Mouse (Mus musculus) monocyte, adult 5-6 weeks (primary cell): ENCODE measurements around the gene Chsy1. TPM values are rescaled to one million over a fixed set of nuclear protein-coding genes. Genes with fewer than 3 reads are reported as not detected.

Experiments used
- ATAC-seq: fragments of 153-309, 156-312 bp; replicated peaks from 2 replicates; pipeline ENCODE4 v1.8.0; 2017; ENCODE audit warnings: mild to moderate bottlenecking; ENCODE audit not compliant: low TSS enrichment, insufficient number of reproducible peaks, severe bottlenecking, poor library complexity, low FRiP score
- total RNA-seq: library from RNA; stranded (forward); fragments of 200-1000, 200-491, 200-594 nt; gene quantifications from 3 replicates; pipeline ENCODE4 v1.2.3, GENCODE M21; 2017

Chsy1 gene
- total RNA-seq, 1 experiment from 2014 or later: 91.3 TPM

- ATAC-seq: no peak
Measured at GRCm38 (mm10) chr7:66131776-66132421, 22.6 kb downstream of the Chsy1 start.

- peak; percentile 66 for ATAC-seq
Measured at GRCm38 (mm10) chr7:66134154-66134553, 24.8 kb downstream of the Chsy1 start.

DNA sequence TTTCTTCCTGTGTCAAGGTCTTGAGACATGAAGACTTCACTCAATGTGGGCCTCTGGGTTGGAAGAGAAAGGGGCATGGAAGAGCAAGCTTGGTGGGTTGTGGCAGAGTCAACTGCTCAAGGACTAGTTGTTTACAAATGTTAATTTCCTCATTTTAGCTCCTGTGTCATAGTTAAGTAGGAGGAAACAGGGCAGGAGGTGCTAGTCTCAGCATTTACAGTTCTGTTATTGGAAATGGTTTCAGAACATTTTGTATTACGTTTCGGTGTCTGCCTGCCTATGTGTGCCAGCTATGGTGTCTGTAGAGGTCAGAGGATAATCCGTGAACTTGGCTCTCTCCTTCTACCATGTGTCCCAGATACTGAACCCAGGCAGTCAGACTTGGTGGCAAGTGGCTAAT lies 26.3 kb downstream of the Chsy1 start:
- peak; percentile 73 for ATAC-seq

DNA sequence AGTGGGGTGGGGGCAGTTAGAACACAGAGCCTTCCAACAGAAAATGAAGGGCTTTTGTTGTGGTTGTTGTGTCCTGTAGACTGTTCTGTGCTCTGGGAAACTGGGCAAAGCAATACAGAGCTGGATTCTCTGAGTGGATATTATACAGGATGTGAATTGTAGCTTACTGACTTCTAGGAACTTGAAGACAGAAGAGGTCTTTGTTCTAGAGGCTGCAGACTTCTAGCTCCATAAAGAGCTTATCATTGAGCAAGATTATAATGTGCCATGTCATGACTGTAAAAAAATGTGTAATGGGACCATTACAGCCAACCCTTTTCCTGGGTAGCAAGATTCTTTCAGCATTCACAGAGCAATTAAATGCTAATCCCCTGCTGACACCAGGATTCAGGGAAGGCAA lies 26.9 kb downstream of the Chsy1 start:
- ATAC-seq: no peak

GRCm38 (mm10) chr7:66137309-66137708 lies 28.0 kb downstream of the Chsy1 start:
- no peak for ATAC-seq

GRCm38 (mm10) chr7:66138301-66138700 lies 29.0 kb downstream of the Chsy1 start:
- ATAC-seq: no peak

DNA sequence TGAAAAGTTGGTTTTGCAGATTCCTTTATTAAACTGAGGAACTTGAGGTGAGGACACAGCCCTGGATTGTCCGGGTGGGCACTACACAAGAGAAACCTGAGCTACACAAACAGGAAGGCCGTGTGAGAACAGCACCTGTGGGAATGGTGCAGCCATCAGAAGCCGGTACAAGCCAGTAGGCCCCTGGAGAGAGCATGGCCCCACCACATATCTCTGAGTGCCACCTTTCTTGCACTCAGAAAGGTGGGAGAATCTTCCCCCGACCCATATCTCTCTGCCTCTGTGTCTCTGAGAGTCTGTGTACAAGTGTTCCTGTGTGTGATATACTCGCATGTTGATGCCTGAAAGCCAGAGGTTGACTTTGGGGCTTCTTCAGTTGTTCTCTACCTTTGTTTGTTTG lies 29.6 kb downstream of the Chsy1 start:
- ATAC-seq: no peak

DNA sequence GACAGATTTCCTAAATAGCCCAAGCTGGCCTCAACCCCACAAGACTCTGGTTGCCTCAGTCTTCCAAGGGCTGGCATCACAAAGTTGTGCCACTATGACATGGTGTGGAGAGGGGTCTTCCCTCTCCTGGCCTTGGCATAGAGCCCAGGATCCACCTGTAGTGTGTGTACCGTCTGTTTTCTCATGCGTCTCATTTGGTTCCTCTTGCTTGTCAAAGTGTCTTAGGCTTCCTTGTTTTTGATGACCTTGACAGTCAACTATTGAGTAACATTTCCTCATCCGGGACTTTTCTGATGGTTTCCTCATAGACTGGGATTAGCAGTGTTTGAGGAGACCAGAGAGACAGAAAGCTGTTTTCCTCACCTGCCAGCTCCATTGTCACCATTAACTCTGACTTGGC lies 30.8 kb downstream of the Chsy1 start:
- peak; percentile 36 for ATAC-seq

GRCm38 (mm10) chr7:66140923-66141570 lies 31.7 kb downstream of the Chsy1 start:
- ATAC-seq: no peak

DNA sequence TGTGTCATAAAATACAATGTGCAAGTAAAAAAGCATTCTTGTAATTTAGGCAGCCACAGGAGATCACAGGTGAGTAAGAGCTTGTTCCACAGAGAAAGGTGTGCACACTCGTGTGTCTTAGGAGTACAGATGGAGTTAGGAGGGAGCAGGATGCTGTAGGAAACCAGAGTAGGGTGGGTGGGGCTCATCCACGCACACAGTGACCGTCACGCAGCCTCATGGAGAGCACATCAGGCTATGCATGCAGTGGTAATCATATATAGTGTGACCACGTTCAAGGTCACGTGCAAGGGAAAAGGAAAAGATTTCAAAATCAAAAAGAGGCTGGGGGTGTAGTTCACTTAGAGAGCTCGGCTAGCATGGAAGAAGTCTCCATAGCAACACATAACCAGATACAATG lies 33.2 kb downstream of the Chsy1 start:
- ATAC-seq: no peak

DNA sequence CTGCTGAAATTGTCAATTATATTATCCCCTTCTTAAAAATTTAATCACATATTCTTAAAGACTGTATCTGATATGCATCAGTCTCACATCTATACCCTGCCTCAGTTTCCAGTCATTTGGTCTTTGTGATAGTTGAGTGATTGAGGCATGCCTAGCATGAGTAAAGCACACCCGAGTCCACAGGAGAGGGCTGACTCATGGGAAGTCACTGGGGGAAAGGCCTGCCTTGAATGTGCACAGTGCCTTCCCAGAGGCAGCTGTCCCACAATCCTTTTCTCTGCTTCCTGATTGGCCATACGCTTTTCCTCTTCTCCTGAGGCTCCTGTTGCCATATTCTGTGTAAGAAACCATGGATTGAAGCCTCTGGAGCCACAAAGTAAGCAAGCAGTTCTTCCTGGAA lies 35.2 kb downstream of the Chsy1 start:
- ATAC-seq: no peak

GRCm38 (mm10) chr7:66147156-66147555 lies 37.8 kb downstream of the Chsy1 start:
- no peak; the same call in 1 of the 2 replicates for ATAC-seq

DNA sequence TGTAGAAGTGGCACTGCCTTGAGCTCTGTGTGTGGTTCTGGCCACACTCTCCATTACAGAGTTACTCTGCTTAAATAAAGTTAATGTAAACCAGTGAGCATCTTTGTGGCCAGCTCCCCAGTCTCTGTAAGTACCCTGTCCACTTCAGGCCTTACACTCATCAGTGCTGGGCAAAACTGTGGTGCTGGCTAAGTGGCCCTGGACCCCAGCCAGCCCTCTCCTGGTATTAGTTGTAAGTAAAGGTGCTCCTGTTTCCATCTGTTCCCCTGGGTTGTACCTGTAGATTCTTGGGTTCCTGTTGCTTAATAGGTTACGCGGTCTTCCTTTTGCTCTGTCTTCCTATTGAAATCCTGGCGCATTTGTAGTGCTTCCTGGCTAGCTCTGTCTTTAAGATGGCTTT lies 38.5 kb downstream of the Chsy1 start:
- ATAC-seq: no peak

DNA sequence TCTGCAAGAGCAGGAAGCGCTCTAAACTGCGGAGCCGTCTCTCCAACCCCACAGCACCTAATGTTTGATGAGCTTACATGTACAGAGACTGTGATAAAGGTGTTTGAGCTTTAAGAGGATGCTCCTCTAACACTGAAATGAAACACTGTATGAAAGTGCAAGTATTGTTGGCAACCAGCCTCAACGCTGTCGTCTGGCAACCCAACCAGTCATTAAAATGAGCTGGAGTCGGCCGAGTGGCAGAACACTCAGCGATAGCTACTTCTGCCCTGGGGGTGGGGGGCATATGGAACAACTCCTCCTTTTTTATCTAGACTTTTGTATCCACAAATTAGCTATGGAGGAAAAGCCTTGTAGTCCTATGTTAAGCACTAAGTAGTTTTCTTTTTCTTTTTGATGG lies 40.2 kb downstream of the Chsy1 start:
- no peak for ATAC-seq

GRCm38 (mm10) chr7:66150411-66150810 lies 41.1 kb downstream of the Chsy1 start:
- no peak for ATAC-seq

DNA sequence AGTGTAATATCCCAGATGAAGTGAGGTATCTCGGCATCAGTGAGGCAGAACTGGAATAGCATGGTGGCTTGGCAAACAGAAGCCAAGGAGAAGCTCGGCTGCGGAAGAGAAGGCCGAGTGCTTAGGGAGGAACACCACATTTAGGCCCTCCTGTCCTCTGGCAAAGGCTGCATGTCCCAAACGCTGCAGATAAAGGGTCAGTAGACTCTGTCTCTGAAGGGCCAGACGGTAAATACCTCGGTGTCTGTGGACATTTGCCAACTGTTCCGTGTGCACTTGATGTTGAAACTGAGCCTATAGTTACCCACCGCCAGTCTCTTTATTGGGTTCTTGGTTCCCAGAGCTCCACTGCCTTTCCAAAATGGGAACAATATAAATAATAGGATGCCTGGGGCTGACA lies 48.1 kb downstream of the Chsy1 start:
- no peak for ATAC-seq

- ATAC-seq: no peak
Measured at GRCm38 (mm10) chr7:66157861-66158415, 48.6 kb downstream of the Chsy1 start.

DNA sequence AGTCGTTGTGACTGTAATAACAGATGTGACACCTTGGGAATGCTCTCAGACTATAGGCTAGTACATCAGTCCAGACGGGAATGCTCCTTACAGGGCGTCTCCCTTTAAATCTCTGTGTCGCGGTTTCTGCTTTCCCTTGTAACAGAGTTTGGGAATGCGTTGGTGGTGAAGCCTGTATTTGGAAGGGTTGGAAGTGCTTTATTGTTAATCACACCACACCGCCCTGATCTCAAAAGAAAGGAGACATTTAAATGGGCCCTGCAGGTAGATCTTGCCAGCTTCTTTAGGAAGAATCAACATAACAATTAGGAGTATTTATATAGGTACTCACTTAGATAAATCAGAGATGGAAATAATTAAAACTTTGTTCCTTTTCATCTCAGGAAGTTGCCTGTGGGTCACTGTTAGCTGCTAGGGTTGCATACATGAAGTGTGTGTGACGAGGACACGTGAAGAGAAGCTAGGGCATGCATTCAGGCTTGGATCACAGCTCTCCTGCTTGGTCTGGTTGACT lies 49.4 kb downstream of the Chsy1 start:
- ATAC-seq: no peak

DNA sequence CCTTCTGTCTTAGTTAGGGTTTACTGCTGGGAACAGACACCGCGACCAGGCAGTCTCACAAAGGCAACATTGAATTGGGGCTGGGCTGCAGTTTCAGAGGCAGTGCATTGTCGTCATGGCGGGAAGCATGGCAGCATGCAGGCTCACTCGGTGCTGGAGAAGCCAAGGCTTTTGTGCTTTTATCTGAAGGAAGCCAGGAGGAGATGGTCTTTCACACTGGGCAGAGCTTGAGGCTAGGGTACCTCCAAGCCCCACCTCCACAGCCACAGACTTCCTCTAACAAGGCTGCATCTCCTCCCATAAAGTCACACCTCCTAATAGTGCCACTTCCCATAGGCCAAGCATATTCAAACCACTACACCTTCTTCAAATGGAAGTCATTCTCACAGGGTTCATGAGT lies 50.6 kb downstream of the Chsy1 start:
- ATAC-seq: peak; percentile 56; the same call in 1 of the 2 replicates

GRCm38 (mm10) chr7:66161836-66162235 lies 52.5 kb downstream of the Chsy1 start:
- ATAC-seq: no peak
